In genomic region chr6:19015868-19016267, GRCm38 (mm10) we compare ENCODE assay signal across 13 mouse cellular contexts.
DNase-seq lines count a peak whose midpoint lies in the region; ATAC-seq and TF ChIP-seq lines count a peak whose summit lies in the region.
"Had no signal": no experiment of that assay in that cellular context is flagged by ENCODE, and none has a peak within 500 bp of the region (broad histone marks: within the 10 kb centered on the region; RNA-seq: fewer than 3 reads in every experiment).

No protein-coding gene starts in this region.

- no peak overlapping the region for H3K9ac ChIP-seq in kidney, postnatal 0 days (ENCODE audit: low read depth, low read length)
- no peak overlapping the region for H3K9ac ChIP-seq in midbrain, embryonic 16.5 days (ENCODE audit: low read depth, low read length)
- no peak overlapping the region for H3K9ac ChIP-seq in kidney, embryonic 15.5 days
- H3K9ac ChIP-seq: embryonic facial prominence, embryonic 13.5 days; limb, embryonic 12.5 days; stomach, embryonic 15.5 days had no signal

- H3K4me1 ChIP-seq in kidney, postnatal 0 days (replicated peaks; ENCODE audit: insufficient read depth, low read length), result no peaks in the 10 kb centered on the region
- no peaks in the 10 kb centered on the region for H3K4me1 ChIP-seq in midbrain, embryonic 16.5 days (ENCODE audit: control insufficient read depth, insufficient read depth, low read length)
- no peaks in the 10 kb centered on the region for H3K4me1 ChIP-seq in kidney, embryonic 15.5 days
- H3K4me1 ChIP-seq: embryonic facial prominence, embryonic 13.5 days; limb, embryonic 12.5 days; stomach, embryonic 15.5 days had no signal

- H3K36me3 ChIP-seq in kidney, postnatal 0 days (ENCODE audit: insufficient read depth, low read length), result no peaks in the 10 kb centered on the region
- no peaks in the 10 kb centered on the region for H3K36me3 ChIP-seq in midbrain, embryonic 16.5 days (ENCODE audit: control insufficient read depth, insufficient read depth, low read length)
- no peaks in the 10 kb centered on the region for H3K36me3 ChIP-seq in kidney, embryonic 15.5 days
- H3K36me3 ChIP-seq: embryonic facial prominence, embryonic 13.5 days; limb, embryonic 12.5 days; stomach, embryonic 15.5 days had no signal

- H3K9me3 ChIP-seq in kidney, postnatal 0 days (replicated peaks; ENCODE audit: low read length), result no peaks in the 10 kb centered on the region
- H3K9me3 ChIP-seq in midbrain, embryonic 16.5 days (replicated peaks; ENCODE audit: control insufficient read depth, low read length, poor library complexity, severe bottlenecking), result no peaks in the 10 kb centered on the region
- no peaks in the 10 kb centered on the region for H3K9me3 ChIP-seq in kidney, embryonic 15.5 days (replicated peaks)
- H3K9me3 ChIP-seq: embryonic facial prominence, embryonic 13.5 days; limb, embryonic 12.5 days; stomach, embryonic 15.5 days had no signal

- no peaks in the 10 kb centered on the region for H3K27me3 ChIP-seq in kidney, postnatal 0 days (ENCODE audit: insufficient read depth, low read length)
- no peaks in the 10 kb centered on the region for H3K27me3 ChIP-seq in midbrain, embryonic 16.5 days (ENCODE audit: control insufficient read depth, insufficient read depth, low read depth, low read length)
- H3K27me3 ChIP-seq in kidney, embryonic 15.5 days, result no peaks in the 10 kb centered on the region
- H3K27me3 ChIP-seq: embryonic facial prominence, embryonic 13.5 days; limb, embryonic 12.5 days; stomach, embryonic 15.5 days had no signal

- peak; percentile 41 for DNase-seq in kidney, postnatal 0 days (ENCODE audit: low spot score)
- no peak for DNase-seq in kidney, adult 9 months
- peak; percentile 79 for DNase-seq in brain, embryonic 14.5 days (ENCODE audit: low read depth)
- DNase-seq in cerebellum, postnatal 25 days, result peak; percentile 14 to 39
- DNase-seq in c-Kit-positive CD71-positive TER-119-positive erythroid progenitor cells, embryonic 14.5 days (ENCODE audit: low spot score), result no peak
- DNase-seq in thymus, postnatal 25 days, result no peak
- DNase-seq: kidney, adult 2 months; lung, postnatal 10 days had no signal

- H3K27ac ChIP-seq in kidney, postnatal 0 days, result no peak overlapping the region
- no peak overlapping the region for H3K27ac ChIP-seq in midbrain, embryonic 16.5 days (ENCODE audit: low read length)
- H3K27ac ChIP-seq in kidney, embryonic 15.5 days, result no peak overlapping the region
- H3K27ac ChIP-seq: embryonic facial prominence, embryonic 13.5 days; limb, embryonic 12.5 days; stomach, embryonic 15.5 days had no signal

- H3K4me2 ChIP-seq in kidney, postnatal 0 days (ENCODE audit: low read length), result no peak overlapping the region
- H3K4me2 ChIP-seq in midbrain, embryonic 16.5 days (ENCODE audit: low read length), result no peak overlapping the region
- H3K4me2 ChIP-seq in kidney, embryonic 15.5 days, result no peak overlapping the region
- H3K4me2 ChIP-seq: embryonic facial prominence, embryonic 13.5 days; limb, embryonic 12.5 days; stomach, embryonic 15.5 days had no signal

- TF ChIP-seq POLR2A in brain, embryonic 14.5 days (IDR thresholded peaks at IDR 0.05; ENCODE audit: borderline replicate concordance, extremely low read depth, insufficient read depth, insufficient read length, poor library complexity, severe bottlenecking), result no peak

- 92% methylated on average over 1 of the region's 1 CpGs for WGBS in kidney, postnatal 0 days
- WGBS in midbrain, embryonic 16.5 days, result 96% methylated on average over 1 of the region's 1 CpGs
- WGBS in kidney, embryonic 15.5 days, result 95% methylated on average over 1 of the region's 1 CpGs

- TF ChIP-seq CTCF in kidney, postnatal 0 days (IDR thresholded peaks at IDR 0.05; ENCODE audit: low read depth), result peak; percentile 51; the same call in 1 of the 2 replicates
- no peak for TF ChIP-seq CTCF in brain, embryonic 14.5 days (IDR thresholded peaks at IDR 0.05; ENCODE audit: borderline replicate concordance, extremely low read depth, insufficient read depth, insufficient read length)

- no peak for ATAC-seq in kidney, postnatal 0 days (replicated peaks; ENCODE audit: low FRiP score, low read depth)
- ATAC-seq in midbrain, embryonic 16.5 days, result peak; percentile 72; the same call in 1 of the 2 replicates
- no peak for ATAC-seq in kidney, embryonic 15.5 days (replicated peaks; ENCODE audit: low FRiP score)

- no peak overlapping the region for H3K4me3 ChIP-seq in kidney, postnatal 0 days (replicated peaks; ENCODE audit: low read depth, low read length)
- H3K4me3 ChIP-seq in midbrain, embryonic 16.5 days (ENCODE audit: low read depth, low read length), result no peak overlapping the region
- H3K4me3 ChIP-seq in kidney, embryonic 15.5 days (replicated peaks), result no peak overlapping the region
- H3K4me3 ChIP-seq: embryonic facial prominence, embryonic 13.5 days; limb, embryonic 12.5 days; stomach, embryonic 15.5 days had no signal

Comparison
In these comparisons a context has a peak if more than half of its experiments do, and no peak if none do; other contexts are left out.
1. DNase-seq: peak in kidney, postnatal 0 days (single experiment), brain, embryonic 14.5 days (single experiment) and cerebellum, postnatal 25 days (2 of 2); none in kidney, adult 9 months (single experiment), c-Kit-positive CD71-positive TER-119-positive erythroid progenitor cells, embryonic 14.5 days (single experiment) and thymus, postnatal 25 days (single experiment).